Mouse (Mus musculus) bone marrow macrophage, adult 2 months (primary cell): Measurements from ENCODE around the gene Arid2.

Experiments used
- CTCF ChIP-seq: IDR thresholded peaks from 2 replicates; pipeline ENCODE4 v1.5.1; 2012; ENCODE audit warnings: low read depth, mild to moderate bottlenecking, low read length, moderate library complexity
- POLR2A ChIP-seq: IDR thresholded peaks from 2 replicates; pipeline ENCODE4 v1.6.1; 2012; ENCODE audit warnings: mild to moderate bottlenecking, low read depth, low read length, borderline replicate concordance

GRCm38 (mm10) chr15:96325726-96326328 is 38.5 kb downstream of the Arid2 start:
- TF ChIP-seq POLR2A (no peak), CTCF (no peak)
